ENCODE assay signal across 10 mouse cellular contexts in genomic region chr4:57140992-57141717, GRCm38 (mm10). TPM values are rescaled to one million over a fixed set of nuclear protein-coding genes. Genes with fewer than 3 reads are reported as not detected.
A peak's percentile ranks its signal among the peaks of the same experiment; 100 is the strongest.
DNase-seq lines count a peak whose midpoint lies in the region; ATAC-seq and TF ChIP-seq lines count a peak whose summit lies in the region.
"Had no signal": no experiment of that assay in that cellular context is flagged by ENCODE, and none has a peak within 500 bp of the region (broad histone marks: within the 10 kb centered on the region; RNA-seq: fewer than 3 reads in every experiment).

No protein-coding gene starts in this region.

- H3K36me3 ChIP-seq in kidney, adult 2 months (ENCODE audit: control insufficient read depth, insufficient read depth, low read length), result no peaks in the 10 kb centered on the region
- no peaks in the 10 kb centered on the region for H3K36me3 ChIP-seq in forebrain, postnatal 0 days (ENCODE audit: insufficient read depth)
- no peaks in the 10 kb centered on the region for H3K36me3 ChIP-seq in midbrain, embryonic 10.5 days

- peak overlapping the region; percentile 79 for H3K4me2 ChIP-seq in forebrain, postnatal 0 days (ENCODE audit: low read depth)

- no peak for TF ChIP-seq CTCF in kidney, adult 2 months (conservative IDR thresholded peaks at IDR 0.05; ENCODE audit: insufficient read depth, insufficient read length, low read depth, low read length)
- TF ChIP-seq CTCF in forebrain, postnatal 0 days (IDR thresholded peaks at IDR 0.05; ENCODE audit: low read depth), result no peak

- no peak overlapping the region for H3K9ac ChIP-seq in forebrain, postnatal 0 days

- peaks cover 7% of the 10 kb centered on the region for H3K4me1 ChIP-seq in kidney, adult 2 months (ENCODE audit: control insufficient read depth, insufficient read depth, low read length)
- no peaks in the 10 kb centered on the region; the same call in 1 of the 2 replicates for H3K4me1 ChIP-seq in brown adipose tissue, adult 24 weeks (ENCODE audit: control insufficient read depth, insufficient read depth, insufficient read length, low read length)
- peaks cover 3% of the 10 kb centered on the region; the same call in 1 of the 2 replicates for H3K4me1 ChIP-seq in forebrain, postnatal 0 days (ENCODE audit: insufficient read depth)
- H3K4me1 ChIP-seq in midbrain, embryonic 10.5 days, result peaks cover 34% of the 10 kb centered on the region

- H3K27me3 ChIP-seq in kidney, adult 2 months (replicated peaks; ENCODE audit: control insufficient read depth, insufficient read depth, low read length), result no peaks in the 10 kb centered on the region
- peaks cover 31% of the 10 kb centered on the region for H3K27me3 ChIP-seq in forebrain, postnatal 0 days (ENCODE audit: insufficient read depth, low read length)
- H3K27me3 ChIP-seq in midbrain, embryonic 10.5 days (ENCODE audit: low read depth, poor library complexity, severe bottlenecking), result peaks cover 70% of the 10 kb centered on the region

- no peak for DNase-seq in kidney, adult 2 months
- no peak for DNase-seq in kidney, adult 18-20 months
- peak; percentile 17 for DNase-seq in forebrain, postnatal 0 days
- DNase-seq in midbrain, embryonic 10.5 days (ENCODE audit: low spot score), result no peak
- DNase-seq in gastrocnemius, postnatal 14 days, result no peak
- no peak for DNase-seq in gastrocnemius, postnatal 25 days
- no peak for DNase-seq in adrenal gland, postnatal 10 days

- peak overlapping the region; percentile 57; the same call in 1 of the 2 replicates for H3K27ac ChIP-seq in kidney, adult 2 months (ENCODE audit: insufficient read depth, low read depth, low read length)
- no peak overlapping the region for H3K27ac ChIP-seq in brown adipose tissue, adult 24 weeks (replicated peaks; ENCODE audit: low read depth, low read length)
- H3K27ac ChIP-seq in forebrain, postnatal 0 days (ENCODE audit: low read depth, low read length), result no peak overlapping the region
- H3K27ac ChIP-seq in midbrain, embryonic 10.5 days (replicated peaks), result no peak overlapping the region
- H3K27ac ChIP-seq: macrophage had no signal

- no peak for TF ChIP-seq POLR2A in kidney, adult 2 months (IDR thresholded peaks at IDR 0.05; ENCODE audit: low read depth, low read length)

- intact Hi-C loops in gastrocnemius, postnatal 14 days (cut with DNase I; ENCODE audit: low total_unique reads), result loop anchor here (5.0 kb wide), 1 partner anchor 74 kb away; no protein-coding TSS in a partner anchor

- H3K9me3 ChIP-seq in forebrain, postnatal 0 days (ENCODE audit: low read length), result no peaks in the 10 kb centered on the region
- no peaks in the 10 kb centered on the region for H3K9me3 ChIP-seq in midbrain, embryonic 10.5 days (replicated peaks)

- WGBS in kidney, adult 2 months, result 37% methylated on average over 15 of the region's 15 CpGs
- 22% methylated on average over 15 of the region's 15 CpGs for WGBS in forebrain, postnatal 0 days
- WGBS in midbrain, embryonic 10.5 days, result 25% methylated on average over 15 of the region's 15 CpGs

- ATAC-seq in forebrain, postnatal 0 days, result no peak
- ATAC-seq: Patski had no signal

- H3K4me3 ChIP-seq in kidney, adult 2 months (ENCODE audit: insufficient read depth, low read depth, low read length), result peak overlapping the region; percentile 30
- H3K4me3 ChIP-seq in brown adipose tissue, adult 24 weeks (ENCODE audit: insufficient read depth, low read depth, low read length), result 0 out of 2 replicates have a peak overlapping the region, but pooled peaks have one; percentile 61
- H3K4me3 ChIP-seq in forebrain, postnatal 0 days (ENCODE audit: low read depth, low read length), result peak overlapping the region; percentile 76; the same call in 1 of the 2 replicates
- peak overlapping the region; percentile 72 for H3K4me3 ChIP-seq in midbrain, embryonic 10.5 days

RNA-seq across cellular contexts. Expression of gene Epb41l4b, which starts 2.1 kb away (rescaled TPM):
- 15.8 and 17.9 TPM in 2 replicates for polyA plus RNA-seq in kidney, adult 2 months (2012; rRNA removed)
- polyA plus RNA-seq in brown adipose tissue, adult 24 weeks (2012; ENCODE audit: insufficient read depth, insufficient read length, missing spikeins), result 0.75 and 2.3 TPM in 2 replicates
- 4.2 and 6.2 TPM in 2 replicates for total RNA-seq in forebrain, postnatal 0 days (2014; rRNA removed)
- polyA plus RNA-seq in forebrain, postnatal 0 days (2015; fragmentation: Nextera tagmentation; extraction: Ambion mirVana), result 0.96 and 1.8 TPM in 2 replicates
- polyA plus RNA-seq in midbrain, embryonic 10.5 days (2016; fragmentation: Nextera tagmentation; extraction: Ambion mirVana), result 0.37 and 0.52 TPM in 2 replicates
- 1 to 10 TPM; 2.6 to 4.3 TPM for total RNA-seq in gastrocnemius, postnatal 14 days (2021)
- total RNA-seq in gastrocnemius, postnatal 25 days (2021), result 1 to 10 TPM; 2.4 to 2.5 TPM
- 1 to 10 TPM; 8.2 to 8.6 TPM for total RNA-seq in adrenal gland, postnatal 10 days (2021)
- polyA plus RNA-seq: macrophage had no signal
